Mouse (Mus musculus) heart, adult 2 months (tissue): ENCODE measurements at regions not wholly inside any gene's neighbourhood (a gene's known extent, or its start where the extent isn't known, plus 50 kb on each side); places are given as distances from the start of the nearest gene placed in this dataset.

ENCODE experiments used
- CTCF ChIP-seq: fragments of 200-600 bp; IDR thresholded peaks from 2 replicates; pipeline ENCODE4 v1.8.1; 2022; ENCODE audit warnings: antibody characterized with exemption, mild to moderate bottlenecking, moderate library complexity
- EP300 ChIP-seq: fragments of 200-500 bp; IDR thresholded peaks from 2 replicates; pipeline ENCODE4 v1.6.1; 2011; ENCODE audit warnings: low read depth, low read length, control low read depth; ENCODE audit not compliant: insufficient read depth
- POLR2A ChIP-seq: fragments of 200-500 bp; IDR thresholded peaks from 2 replicates; pipeline ENCODE4 v1.6.1; 2011; ENCODE audit warnings: mild to moderate bottlenecking, low read depth, low read length, control low read depth; ENCODE audit not compliant: insufficient read depth

DNA sequence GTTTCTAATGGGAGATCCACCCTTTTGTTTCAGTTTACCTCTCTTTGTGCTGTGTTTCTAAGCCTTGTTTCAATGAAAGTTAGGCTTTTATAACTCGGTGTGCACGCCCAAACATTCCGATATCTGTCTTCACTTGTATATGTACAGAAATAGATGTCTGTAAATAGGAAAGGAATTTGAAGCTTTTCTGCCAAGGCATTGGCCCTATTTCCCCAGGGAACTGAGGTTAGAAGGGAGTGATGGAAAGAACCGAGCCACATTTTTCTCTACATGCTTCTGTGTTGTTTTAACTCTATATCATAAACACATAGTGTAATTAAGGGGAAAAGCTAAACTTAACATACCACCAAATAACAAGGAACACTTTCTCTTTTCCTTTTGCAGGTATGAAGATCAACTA, 653.8 kb upstream of the 4930452B06Rik start:
- TF ChIP-seq CTCF (no peak), EP300 (no peak), POLR2A (no peak)
